Mouse (Mus musculus) retina, postnatal 7 days (tissue): ENCODE results near the gene Gm3173.
"Not testable (repeated sequence)": the region's sequence is repeated elsewhere in the genome, so short reads cannot be mapped to it uniquely, and the experiment has no call there.

ENCODE experiments used
- DNase-seq: peaks from one replicate; pipeline ENCODE4 v3.0.0-alpha.2; 2012; ENCODE audit warnings: low read depth, low spot score

Gene Gm3173

DNA sequence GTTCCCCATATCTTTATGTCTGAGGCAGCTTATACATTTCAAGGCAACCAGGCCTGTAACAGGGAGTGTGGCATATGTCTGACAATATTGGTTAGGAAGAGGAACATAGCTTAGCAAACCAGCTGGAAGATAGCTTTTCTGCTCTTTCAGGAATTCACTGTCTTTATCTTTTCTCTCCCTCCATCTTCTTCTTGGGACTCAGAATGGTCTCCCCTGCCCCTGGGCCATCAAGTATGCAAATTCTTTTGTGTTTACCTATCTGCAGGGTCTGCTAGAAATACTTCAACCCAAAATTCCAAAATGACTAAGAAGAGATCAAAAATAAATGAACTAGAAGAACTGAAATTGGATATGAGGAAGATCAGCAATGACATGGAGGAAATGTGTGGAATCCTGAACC is at the start of gene Gm3173:
Gm3173 (plus strand) TSS at position 301 of the 400 bp plus-strand sequence.
- DNase-seq, result not testable (repeated sequence)

DNA sequence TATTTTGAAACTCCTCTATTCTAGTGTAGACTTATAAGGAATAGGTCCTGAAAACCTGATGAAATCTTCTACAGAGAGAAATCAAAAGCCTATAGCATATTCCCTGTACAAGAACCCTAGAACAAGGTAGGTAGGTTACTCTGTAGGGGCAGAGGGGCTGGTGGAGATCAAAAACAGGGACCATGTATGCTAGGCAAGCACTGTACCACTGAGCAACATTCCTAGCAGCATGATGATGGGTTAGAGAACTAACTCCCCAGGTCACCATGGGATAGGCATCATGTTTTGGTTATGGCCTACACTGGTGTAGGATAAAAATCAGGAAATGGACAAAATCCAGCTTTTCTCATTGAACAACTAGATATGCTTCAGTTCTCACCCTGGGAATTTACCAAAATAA is 45.2 kb upstream of the Gm3173 start:
- DNase-seq, result not testable (repeated sequence)

DNA sequence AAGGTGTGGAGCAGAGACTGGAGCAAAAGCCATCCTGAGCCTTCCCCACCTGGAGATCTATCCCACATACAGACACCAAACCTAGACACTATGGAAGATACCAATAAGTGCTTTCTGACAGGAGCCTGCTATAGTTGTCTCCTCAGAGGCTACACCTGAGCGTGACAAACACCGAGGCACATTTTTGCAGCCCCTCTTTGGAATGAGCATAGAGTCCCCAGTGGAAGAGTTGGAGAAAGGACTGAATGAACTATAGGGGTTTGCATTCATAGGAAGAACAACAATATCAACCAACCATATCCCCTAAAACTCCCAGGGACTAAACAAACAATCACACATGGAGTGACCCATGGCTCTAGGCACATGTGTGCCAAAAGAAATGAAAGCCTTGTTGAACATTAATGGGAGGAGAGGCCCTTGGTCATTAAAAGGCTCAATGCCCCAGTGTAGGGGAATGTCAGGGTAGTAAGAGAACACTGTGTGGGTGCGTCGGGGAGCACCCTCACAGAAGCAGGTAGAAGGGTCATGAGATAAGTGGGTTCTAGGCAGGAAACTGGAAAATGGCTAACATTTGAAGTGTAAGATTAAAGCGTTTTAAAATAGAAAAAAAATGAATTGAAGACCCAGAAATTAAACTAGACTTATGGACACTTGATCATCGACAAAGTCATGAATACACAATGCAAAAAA is 37.8 kb upstream of the Gm3173 start:
- DNase-seq, result not testable (repeated sequence)

DNA sequence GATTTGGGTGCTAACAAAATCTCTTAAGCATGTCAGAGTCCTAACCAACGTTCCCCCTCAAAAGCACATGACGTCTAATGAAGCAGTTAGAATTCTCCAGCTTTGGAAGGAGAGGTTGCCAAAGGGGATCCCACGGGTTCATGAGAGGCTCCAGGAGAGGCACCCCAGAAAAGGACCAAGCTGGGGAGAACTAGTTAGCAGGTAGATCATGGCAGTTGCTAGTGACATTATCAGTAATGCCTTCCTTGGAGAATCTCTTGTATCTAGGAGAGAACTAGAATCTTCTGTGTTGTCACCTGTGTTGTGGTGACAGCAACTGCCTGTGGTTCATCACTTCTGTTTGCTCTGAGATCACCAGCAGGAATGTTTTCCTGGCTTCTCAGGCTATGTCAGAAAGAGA is 33.6 kb upstream of the Gm3173 start, which contains the start of gene Gm3159:
Gm3159 (plus strand) TSS at position 301 of the 400 bp plus-strand sequence.
- not testable (repeated sequence) for DNase-seq

DNA sequence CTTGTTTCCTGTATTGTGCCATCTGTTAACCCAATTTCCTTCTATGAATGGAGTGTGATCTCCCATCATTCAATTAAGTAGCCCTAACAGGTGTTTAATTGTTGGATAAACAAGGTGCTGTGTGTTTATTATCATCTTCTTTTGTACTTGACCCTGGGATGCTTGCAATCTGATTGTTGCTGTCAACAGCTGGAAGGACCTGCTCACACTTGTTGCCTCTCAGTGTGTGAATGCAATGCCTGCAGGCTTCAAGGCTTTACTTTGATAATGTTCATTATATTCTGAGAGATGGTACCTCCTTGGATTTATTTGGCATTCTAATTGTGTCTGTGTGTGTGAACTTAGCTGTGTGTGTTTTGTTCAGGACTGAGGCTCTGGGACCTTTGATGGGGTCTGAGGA is 32.2 kb upstream of the Gm3173 start:
- not testable (repeated sequence) for DNase-seq

DNA sequence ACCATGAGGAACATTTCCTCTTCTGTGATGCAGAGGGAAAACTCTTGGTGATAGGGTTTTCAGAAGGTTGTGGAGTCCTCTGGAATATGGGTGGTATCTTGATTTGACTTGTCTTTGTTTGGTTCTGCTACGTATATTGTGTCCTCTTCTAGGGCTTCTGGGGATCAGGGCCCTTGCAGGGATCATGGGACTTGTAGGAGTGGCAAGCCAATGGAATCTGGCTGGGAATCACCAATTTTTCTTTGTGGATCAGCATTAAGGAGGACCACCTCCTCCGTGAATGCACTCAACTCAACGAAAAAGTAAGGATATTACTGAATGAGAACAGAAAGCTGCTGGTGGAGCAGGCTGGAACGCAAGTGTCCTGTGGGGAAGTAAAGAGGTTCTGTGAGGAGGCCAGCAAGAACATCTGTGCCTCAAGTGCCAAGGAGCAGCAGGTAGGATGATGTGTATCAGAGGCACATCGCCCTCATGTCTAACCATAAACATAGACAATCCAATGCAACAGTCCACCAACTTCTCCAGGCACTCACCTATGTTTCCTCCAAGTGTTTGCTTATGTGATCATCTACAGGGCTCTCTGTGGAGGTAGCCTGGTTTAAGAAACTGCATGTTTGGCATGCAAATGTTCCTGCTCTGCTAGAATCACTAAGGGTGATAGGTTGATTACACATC is 30.5 kb upstream of the Gm3173 start:
- not testable (repeated sequence) for DNase-seq

DNA sequence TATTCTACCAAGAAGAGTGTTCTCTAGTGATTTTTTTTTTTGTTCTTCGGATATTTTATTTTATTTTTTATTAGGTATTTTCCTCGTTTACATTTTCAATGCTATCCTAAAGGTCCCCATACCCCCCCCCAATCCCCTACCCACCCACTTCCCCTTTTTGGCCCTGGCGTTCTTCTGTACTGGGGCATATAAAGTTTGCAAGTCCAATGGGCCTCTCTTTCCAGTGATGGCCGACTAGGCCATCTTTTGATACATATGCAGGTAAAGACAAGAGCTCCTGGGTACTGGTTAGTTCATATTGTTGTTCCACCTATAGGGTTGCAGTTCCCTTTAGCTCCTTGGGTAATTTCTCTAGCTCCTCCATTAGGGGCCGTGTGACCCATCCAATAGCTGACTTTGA is 29.5 kb upstream of the Gm3173 start:
- not testable (repeated sequence) for DNase-seq

DNA sequence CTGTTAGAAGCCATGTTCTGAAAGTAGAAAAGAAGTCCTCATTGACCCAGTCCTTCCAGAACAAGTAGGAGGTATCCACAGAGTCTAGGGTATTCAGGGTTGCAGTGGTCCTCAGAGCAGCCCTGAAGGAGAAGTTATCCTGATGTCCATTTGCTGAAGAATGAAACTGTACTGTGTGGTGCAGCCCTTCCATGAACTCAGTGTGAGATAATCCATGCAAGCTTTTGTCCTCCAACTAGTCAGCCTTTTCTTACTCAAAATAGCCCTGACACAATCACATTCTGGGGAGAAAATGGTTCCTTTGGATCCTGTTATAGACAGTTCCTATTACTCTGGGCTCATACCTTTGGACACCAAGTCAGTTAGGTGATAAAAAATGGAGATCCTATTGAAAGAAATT is 27.0 kb upstream of the Gm3173 start:
- not testable (repeated sequence) for DNase-seq

DNA sequence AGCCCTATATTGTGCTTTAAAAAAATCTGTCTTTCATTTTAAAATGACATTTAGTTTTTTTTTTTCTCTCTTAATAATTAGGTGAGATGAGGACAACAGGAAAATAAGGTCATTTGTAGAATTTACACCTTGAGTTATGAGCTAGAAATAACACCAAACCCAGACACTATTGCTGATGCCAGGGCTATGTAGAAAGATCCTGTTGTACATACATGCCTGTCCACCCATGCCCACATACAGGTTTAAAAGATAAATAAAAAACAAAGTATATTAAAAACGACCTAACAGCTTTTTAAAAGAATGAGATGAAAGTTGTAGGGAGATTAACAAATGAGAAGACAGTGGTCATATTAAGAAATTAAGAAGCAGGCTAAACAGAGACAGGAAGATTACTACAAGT is 20.9 kb upstream of the Gm3173 start:
- not testable (repeated sequence) for DNase-seq

DNA sequence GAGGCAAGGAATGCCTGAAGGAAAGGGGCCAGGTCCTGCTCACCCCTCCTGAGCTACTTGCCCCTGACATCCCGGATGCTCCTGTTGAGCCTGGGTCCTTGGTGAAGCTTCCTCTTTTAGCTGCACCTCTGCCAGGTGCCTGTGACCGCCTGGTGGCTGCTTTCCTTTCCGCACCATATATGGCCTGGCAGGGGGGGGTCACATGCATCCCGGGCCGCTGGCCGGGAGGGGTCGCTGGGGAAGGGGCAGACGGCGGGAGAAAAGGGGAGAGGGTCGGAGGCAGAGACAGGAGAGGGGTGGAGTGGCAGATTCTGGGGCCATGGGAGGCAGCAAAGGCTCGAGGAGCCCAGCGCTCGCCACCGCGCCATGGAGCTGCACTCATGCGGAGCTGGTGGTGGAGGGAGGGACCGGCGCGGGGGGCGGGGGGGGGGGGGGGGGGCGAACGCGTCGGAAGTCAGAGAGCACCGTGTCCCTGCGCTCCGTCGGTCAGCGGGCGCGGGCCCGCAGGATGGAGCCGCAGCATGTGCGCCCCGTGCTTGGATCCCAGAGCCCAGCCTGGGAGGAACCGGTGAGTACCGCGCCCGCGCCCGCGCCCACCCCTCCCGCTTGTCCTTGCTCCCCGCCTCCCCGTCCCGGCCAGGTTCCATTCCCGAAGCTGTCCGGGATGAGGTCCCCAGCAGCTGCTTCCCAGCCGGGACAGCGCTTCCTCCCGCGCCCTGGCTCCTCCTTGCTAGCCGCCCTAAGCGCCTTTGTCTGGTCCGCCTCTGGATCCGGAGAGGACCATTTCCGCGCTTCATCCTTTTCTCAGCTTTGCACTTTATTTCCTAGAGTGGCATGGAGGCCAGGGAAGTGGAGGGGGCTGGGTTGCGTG is 15.6 kb upstream of the Gm3173 start, which contains the start of gene Gm3164:
Gm3164 (plus strand) TSS at position 484 of the 871 bp plus-strand sequence.
- not testable (repeated sequence) for DNase-seq

DNA sequence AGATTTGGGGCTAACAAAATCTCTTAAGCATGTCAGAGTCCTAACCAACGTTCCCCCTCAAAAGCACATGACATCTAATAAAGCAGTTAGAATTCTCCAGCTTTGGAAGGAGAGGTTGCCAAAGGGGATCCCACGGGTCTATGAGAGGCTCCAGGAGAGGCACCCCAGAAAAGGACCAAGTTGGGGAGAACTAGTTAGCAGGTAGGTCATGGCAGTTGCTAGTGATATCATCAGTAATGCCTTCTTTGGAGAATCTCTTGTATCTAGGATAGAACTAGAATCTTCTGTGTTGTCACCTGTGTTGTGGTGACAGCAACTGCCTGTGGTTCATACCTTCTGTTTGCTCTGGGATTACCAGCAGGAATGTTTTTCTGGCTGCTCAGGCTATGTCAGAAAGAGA is 50.7 kb downstream of the Gm3173 start, which contains the start of gene Gm3182:
Gm3182 (plus strand) TSS at position 301 of the 400 bp plus-strand sequence.
- not testable (repeated sequence) for DNase-seq

DNA sequence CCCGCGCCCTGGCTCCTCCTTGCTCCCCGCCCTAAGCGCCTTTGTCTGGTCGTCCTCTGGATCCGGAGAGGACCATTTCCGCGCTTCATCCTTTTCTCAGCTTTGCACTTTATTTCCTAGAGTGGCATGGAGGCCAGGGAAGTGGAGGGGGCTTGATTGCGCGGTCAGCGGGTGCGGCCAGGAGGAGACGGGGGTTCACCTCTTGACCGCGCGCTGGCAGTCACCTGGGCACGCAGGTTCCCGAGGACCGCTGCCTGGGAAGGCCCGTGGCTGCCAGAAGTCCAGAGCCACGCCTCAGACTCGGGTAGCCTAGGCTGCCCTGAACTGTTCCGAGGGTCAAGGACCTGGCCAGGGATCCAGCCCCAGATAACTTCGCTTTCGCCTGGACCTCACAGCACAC is 68.6 kb downstream of the Gm3173 start:
- DNase-seq, result not testable (repeated sequence)

DNA sequence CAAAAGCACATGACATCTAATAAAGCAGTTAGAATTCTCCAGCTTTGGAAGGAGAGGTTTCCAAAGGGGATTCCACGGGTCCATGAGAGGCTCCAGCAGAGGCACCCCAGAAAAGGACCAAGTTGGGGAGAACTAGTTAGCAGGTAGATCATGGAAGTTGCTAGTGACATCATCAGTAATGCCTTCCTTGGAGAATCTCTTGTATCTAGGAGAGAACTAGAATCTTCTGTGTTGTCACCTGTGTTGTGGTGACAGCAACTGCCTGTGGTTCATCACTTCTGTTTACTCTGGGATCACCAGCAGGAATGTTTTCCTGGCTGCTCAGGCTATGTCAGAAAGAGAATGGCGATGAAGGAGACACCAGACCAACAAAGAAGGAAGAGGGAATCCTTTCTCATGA is 124.3 kb downstream of the Gm3173 start, which contains the start of gene Gm3047:
Gm3047 (plus strand) TSS at position 301 of the 400 bp plus-strand sequence.
- DNase-seq, result not testable (repeated sequence)
